Mouse (Mus musculus) thymus, adult 2 months (tissue): ENCODE results near the gene Ttn.

Source experiments
- CTCF ChIP-seq: fragments of 200-500 bp; IDR thresholded peaks from 2 replicates; pipeline ENCODE4 v1.5.1; 2012; ENCODE audit warnings: mild to moderate bottlenecking, control low read depth, low read length, moderate library complexity, borderline replicate concordance; ENCODE audit not compliant: control insufficient read depth, poor library complexity, insufficient read depth; ENCODE audit errors: extremely low read depth
- POLR2A ChIP-seq: fragments of 200-500 bp; IDR thresholded peaks from 2 replicates; pipeline ENCODE4 v1.6.1; 2012; ENCODE audit warnings: mild to moderate bottlenecking, low read length, control low read depth, moderate library complexity; ENCODE audit not compliant: control insufficient read depth, poor library complexity, insufficient read depth; ENCODE audit errors: extremely low read depth

- TF ChIP-seq CTCF = no peak
- no peak for TF ChIP-seq POLR2A
These were observed 73.5 kb downstream of the Ttn start for GRCm38 (mm10) chr2:76908705-76909457.
